Mouse (Mus musculus): ENCODE data around the gene Col1a2. TPM values are rescaled to one million over a fixed set of nuclear protein-coding genes. Genes with fewer than 3 reads are reported as not detected.
A peak's percentile ranks its signal among the peaks of the same experiment; 100 is the strongest.

Col1a2 gene
- polyA plus RNA-seq, 1 experiment, result 0.36 TPM

DNA sequence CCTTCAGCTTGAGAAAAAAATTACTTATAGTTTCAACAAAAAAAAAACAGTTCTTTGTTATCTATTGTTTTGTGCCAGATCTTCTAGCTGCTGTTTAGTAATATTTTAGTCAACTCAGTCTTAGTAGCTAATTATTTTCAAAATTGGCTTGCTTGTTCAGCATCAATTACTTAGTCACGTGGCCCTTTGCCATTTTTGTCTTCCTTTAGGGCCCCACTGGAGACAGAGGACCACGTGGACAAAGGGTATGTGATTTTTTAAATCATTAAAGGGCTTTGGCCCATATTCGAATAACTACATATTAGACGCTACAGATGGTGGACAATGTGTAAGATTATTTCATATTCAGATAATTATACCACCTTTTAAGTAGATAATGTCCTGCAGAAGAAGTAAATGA is 4.8 kb downstream of the Col1a2 start:
- H3K4me3 ChIP-seq (replicated peaks), result no peak overlapping the region
- H3K4me1 ChIP-seq, result peaks cover 13% of the 10 kb centered on the region
- H3K9me3 ChIP-seq, result no peaks in the 10 kb centered on the region
- peaks cover 9% of the 10 kb centered on the region for H3K27me3 ChIP-seq (replicated peaks)
- no peak for TF ChIP-seq GATA1 (IDR thresholded peaks at IDR 0.05; ENCODE audit: borderline replicate concordance, low read length)
- no peak for TF ChIP-seq FLI1 (IDR thresholded peaks at IDR 0.05; ENCODE audit: low read length)
- no peaks in the 10 kb centered on the region for H3K36me3 ChIP-seq (replicated peaks; ENCODE audit: low read length)

DNA sequence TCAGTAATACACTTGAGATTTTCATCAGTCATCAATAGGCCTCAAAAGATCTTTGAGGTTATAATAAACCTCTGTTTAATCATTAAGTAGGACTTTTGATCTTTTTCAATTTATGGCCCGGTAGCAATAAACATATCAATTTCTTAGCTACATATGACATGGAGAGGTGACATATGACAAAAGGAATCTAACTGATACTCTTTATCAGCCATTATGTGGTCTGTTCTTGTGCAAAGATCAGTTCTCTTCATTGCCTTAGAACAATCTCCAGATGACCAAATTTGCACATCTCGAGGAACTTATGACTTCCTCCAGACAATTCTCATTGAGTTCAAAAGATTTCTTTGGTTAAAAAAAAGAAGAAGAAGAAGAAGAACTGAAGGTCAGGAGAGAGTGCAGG is 10.1 kb downstream of the Col1a2 start:
- Histone ChIP-seq H3K4me3 (replicated peaks) (no peak overlapping the region), H3K4me1 (no peaks in the 10 kb centered on the region), H3K27me3 (replicated peaks) (no peaks in the 10 kb centered on the region), H3K9me3 (no peaks in the 10 kb centered on the region), H3K36me3 (replicated peaks; ENCODE audit: low read length) (no peaks in the 10 kb centered on the region)
- TF ChIP-seq FLI1 (IDR thresholded peaks at IDR 0.05; ENCODE audit: low read length), result no peak
- TF ChIP-seq GATA1 (IDR thresholded peaks at IDR 0.05; ENCODE audit: borderline replicate concordance, low read length), result no peak

DNA sequence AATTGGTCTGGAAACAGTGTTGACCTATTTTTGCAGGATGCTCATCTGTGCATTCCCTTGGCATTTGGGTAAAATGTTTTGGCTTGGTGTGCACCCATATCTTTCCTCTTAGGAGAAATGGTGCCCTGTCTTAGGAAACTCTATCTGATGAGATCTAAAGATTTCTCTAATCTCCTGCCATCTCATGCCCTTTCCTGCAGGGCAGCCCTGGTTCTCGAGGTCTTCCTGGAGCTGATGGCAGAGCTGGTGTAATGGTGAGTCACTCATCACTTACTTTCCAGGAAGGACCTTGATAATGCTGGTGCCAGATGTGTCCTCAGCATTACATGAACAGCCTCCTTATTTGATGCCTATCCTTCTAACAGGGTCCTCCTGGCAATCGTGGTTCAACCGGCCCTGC is 16.4 kb downstream of the Col1a2 start:
- Histone ChIP-seq H3K9me3 (no peaks in the 10 kb centered on the region), H3K27me3 (replicated peaks) (no peaks in the 10 kb centered on the region), H3K4me1 (no peaks in the 10 kb centered on the region), H3K4me3 (replicated peaks) (no peak overlapping the region), H3K36me3 (replicated peaks; ENCODE audit: low read length) (no peaks in the 10 kb centered on the region)
- no peak for TF ChIP-seq FLI1 (IDR thresholded peaks at IDR 0.05; ENCODE audit: low read length)
- no peak for TF ChIP-seq GATA1 (IDR thresholded peaks at IDR 0.05; ENCODE audit: borderline replicate concordance, low read length)

DNA sequence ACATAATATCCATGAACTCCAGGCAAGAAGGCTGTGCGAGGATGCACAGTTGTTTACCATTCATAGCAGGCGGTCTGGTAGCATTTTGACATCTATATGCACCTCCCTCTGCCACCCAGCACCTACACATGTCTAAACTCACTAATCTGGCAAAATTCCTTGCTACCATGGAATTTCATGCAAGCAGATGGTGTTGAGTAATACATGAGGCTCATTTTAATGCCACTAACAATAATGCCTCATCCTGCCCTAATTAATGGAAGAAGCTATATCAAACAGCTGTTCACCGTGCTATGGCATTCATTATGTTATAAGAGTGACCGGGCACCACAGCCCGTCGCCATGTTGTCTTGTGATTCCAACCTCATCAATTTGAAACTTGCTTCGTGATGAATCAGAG is 23.8 kb downstream of the Col1a2 start:
- H3K9me3 ChIP-seq, result no peaks in the 10 kb centered on the region
- no peak for TF ChIP-seq GATA1 (IDR thresholded peaks at IDR 0.05; ENCODE audit: borderline replicate concordance, low read length)
- no peak for TF ChIP-seq FLI1 (IDR thresholded peaks at IDR 0.05; ENCODE audit: low read length)
- peaks cover 1% of the 10 kb centered on the region for H3K27me3 ChIP-seq (replicated peaks)
- H3K36me3 ChIP-seq (replicated peaks; ENCODE audit: low read length), result no peaks in the 10 kb centered on the region
- no peaks in the 10 kb centered on the region for H3K4me1 ChIP-seq
- H3K4me3 ChIP-seq (replicated peaks), result no peak overlapping the region

DNA sequence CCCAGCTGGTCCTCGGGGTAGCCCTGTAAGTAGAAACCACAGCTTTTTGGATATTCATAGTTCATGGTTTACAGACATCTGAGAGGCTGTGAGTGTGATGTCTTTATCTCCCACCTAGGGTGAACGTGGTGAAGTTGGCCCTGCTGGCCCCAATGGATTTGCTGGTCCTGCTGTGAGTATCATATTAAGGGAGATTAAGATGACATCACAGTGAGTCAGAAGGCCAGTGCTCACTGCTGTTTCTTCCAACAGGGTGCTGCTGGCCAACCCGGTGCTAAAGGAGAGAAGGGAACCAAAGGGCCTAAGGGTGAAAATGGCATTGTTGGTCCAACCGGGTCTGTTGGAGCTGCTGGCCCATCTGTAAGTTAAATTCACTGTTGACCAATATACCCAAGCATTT is 26.4 kb downstream of the Col1a2 start:
- H3K4me1 ChIP-seq, result no peaks in the 10 kb centered on the region
- H3K27me3 ChIP-seq (replicated peaks), result peaks cover 1% of the 10 kb centered on the region
- H3K9me3 ChIP-seq, result no peaks in the 10 kb centered on the region
- no peak overlapping the region for H3K4me3 ChIP-seq (replicated peaks)
- no peaks in the 10 kb centered on the region for H3K36me3 ChIP-seq (replicated peaks; ENCODE audit: low read length)
- TF ChIP-seq FLI1 (IDR thresholded peaks at IDR 0.05; ENCODE audit: low read length), result no peak
- no peak for TF ChIP-seq GATA1 (IDR thresholded peaks at IDR 0.05; ENCODE audit: borderline replicate concordance, low read length)

DNA sequence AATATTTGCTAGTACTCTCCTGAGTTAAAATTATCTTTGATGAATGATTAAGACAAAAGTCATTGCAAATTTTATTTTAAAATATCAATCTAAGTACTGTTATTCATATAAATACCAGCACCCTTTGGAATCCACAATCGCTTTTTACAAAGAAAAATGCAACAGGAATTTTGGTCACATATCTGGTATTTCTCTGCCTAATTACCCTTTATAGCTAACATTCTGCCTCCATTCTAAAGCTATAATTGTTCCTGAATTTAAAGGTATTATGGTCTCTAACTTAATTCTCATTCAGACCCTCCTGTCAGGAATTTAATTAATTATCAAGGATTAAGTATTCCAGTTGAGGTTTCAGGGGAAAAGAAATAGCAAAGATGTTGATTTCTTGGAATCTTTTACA is 28.3 kb downstream of the Col1a2 start:
- TF ChIP-seq FLI1 (IDR thresholded peaks at IDR 0.05; ENCODE audit: low read length), result no peak
- TF ChIP-seq GATA1 (IDR thresholded peaks at IDR 0.05; ENCODE audit: borderline replicate concordance, low read length), result no peak
- Histone ChIP-seq H3K36me3 (replicated peaks; ENCODE audit: low read length) (no peaks in the 10 kb centered on the region), H3K4me1 (no peaks in the 10 kb centered on the region), H3K4me3 (replicated peaks) (no peak overlapping the region), H3K9me3 (no peaks in the 10 kb centered on the region), H3K27me3 (replicated peaks) (peaks cover 1% of the 10 kb centered on the region)

DNA sequence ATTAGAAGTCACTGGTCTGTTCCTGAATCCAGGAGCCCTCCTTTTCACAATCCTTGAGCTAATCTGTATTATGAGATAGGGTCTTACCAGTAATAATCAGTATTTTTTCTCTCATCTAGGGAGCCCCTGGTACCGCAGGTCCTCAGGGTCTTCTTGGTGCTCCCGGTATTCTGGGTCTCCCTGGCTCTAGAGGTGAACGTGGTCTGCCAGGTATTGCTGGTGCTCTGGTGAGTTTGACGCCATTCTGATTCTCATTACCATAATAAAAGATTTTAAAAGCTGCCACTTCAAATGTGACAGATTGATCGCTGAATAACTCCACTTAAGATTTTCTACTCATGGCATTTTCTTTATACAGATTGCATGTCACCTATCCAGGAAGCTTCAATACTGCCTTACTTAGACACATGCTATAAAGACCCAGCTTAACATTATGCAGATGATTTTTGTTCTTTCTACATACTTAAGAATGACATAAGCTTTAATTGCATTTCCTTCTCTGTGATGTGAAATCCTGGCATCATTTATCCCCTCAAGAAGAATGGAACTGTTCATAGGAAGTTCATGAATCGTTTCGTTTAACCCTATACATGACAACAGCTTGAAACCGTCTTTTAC is 30.0 kb downstream of the Col1a2 start:
- Histone ChIP-seq H3K9me3 (no peaks in the 10 kb centered on the region), H3K4me3 (replicated peaks) (no peak overlapping the region), H3K4me1 (no peaks in the 10 kb centered on the region), H3K36me3 (replicated peaks; ENCODE audit: low read length) (no peaks in the 10 kb centered on the region), H3K27me3 (replicated peaks) (no peaks in the 10 kb centered on the region)
- TF ChIP-seq FLI1 (IDR thresholded peaks at IDR 0.05; ENCODE audit: low read length), result no peak
- TF ChIP-seq GATA1 (IDR thresholded peaks at IDR 0.05; ENCODE audit: borderline replicate concordance, low read length), result no peak

DNA sequence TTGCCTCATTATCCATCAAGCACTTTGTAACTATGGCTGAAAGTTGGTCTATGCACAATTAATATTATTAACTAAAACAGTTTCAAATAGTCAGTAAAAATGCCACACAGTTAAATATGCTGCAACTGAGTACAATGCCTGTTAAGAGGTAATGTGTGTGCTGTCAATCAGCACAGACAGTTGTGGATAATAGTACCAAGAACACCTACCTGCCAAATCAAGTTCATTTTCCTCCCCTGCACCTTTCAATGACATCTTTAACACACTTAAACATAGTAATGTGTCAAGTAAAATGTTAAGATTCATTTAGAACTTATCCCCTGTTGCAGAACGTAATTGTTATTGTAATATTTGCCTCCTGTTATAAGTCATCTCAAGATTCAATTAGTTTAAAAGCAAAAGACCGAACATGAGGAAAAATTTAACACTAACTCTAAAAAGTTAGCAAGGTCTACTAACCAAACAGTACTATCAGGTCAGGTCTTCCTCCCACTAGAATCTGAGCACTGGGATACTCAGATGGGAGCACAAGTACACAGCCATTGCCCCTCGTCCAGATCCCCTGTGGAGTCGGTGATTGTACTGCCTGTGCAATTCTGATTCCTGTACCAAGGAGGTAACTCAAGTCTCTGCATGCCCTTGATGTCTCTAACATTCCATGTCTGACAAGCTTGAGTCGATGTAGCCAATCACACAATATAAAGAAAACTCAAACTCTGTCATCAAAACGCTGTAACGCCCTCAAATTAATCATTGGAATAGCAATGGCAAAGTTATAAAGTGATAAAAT is 37.5 kb downstream of the Col1a2 start:
- TF ChIP-seq GATA1 (IDR thresholded peaks at IDR 0.05; ENCODE audit: borderline replicate concordance, low read length) (no peak), FLI1 (IDR thresholded peaks at IDR 0.05; ENCODE audit: low read length) (no peak)
- Histone ChIP-seq H3K4me3 (replicated peaks) (no peak overlapping the region), H3K27me3 (replicated peaks) (no peaks in the 10 kb centered on the region), H3K36me3 (replicated peaks; ENCODE audit: low read length) (no peaks in the 10 kb centered on the region), H3K4me1 (peaks cover 10% of the 10 kb centered on the region), H3K9me3 (no peaks in the 10 kb centered on the region)

DNA sequence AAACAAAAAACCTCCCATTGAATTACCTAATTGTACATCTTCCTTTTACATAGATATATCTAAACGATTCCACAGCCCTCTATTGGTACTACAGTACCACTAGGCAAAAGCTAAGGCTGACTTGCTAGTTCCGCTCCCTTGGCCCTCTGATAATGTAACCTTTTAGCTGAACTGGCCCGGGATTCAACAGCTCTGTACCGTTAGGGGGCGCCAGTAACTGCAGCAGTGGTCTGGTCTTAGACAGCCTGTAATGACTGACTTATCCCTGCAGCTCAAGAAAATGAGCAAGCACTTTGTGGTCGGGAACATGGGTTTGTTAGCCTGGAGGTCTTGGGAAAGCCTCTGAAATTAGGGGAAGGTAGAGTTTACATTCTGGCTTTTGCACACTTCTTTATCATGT is 39.9 kb downstream of the Col1a2 start:
- no peak overlapping the region for H3K4me3 ChIP-seq (replicated peaks)
- TF ChIP-seq GATA1 (IDR thresholded peaks at IDR 0.05; ENCODE audit: borderline replicate concordance, low read length) (no peak), FLI1 (IDR thresholded peaks at IDR 0.05; ENCODE audit: low read length) (no peak)

DNA sequence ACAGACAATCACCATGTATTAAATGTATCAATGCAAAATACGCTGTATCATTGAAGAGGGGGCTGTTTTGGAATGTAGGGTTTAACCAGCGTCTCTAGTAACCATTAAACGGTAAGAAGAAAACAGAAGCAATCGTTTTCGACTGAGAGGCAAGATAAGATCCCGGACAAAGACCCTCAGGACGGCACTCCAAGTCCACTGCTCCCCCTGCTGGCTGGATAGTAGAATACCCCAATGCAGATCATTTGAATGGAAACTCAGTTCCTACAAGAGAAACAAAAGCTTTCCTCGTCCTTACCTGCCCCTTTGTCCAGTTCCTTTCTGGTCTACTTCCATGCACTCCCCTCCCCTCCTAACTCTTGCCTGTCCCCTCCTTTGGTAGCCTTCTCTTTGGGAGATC is 41.1 kb downstream of the Col1a2 start:
- H3K4me1 ChIP-seq, result peaks cover 10% of the 10 kb centered on the region
- no peaks in the 10 kb centered on the region for H3K9me3 ChIP-seq
- H3K36me3 ChIP-seq (replicated peaks; ENCODE audit: low read length), result no peaks in the 10 kb centered on the region
- H3K4me3 ChIP-seq (replicated peaks), result peak overlapping the region; percentile 80
- TF ChIP-seq GATA1 (IDR thresholded peaks at IDR 0.05; ENCODE audit: borderline replicate concordance, low read length) (no peak), FLI1 (IDR thresholded peaks at IDR 0.05; ENCODE audit: low read length) (no peak)
- no peaks in the 10 kb centered on the region for H3K27me3 ChIP-seq (replicated peaks)

More for the DNA sequence above, 39.9 kb downstream of the Col1a2 start:
- Histone ChIP-seq H3K9me3 (no peaks in the 10 kb centered on the region), H3K27me3 (replicated peaks) (no peaks in the 10 kb centered on the region), H3K36me3 (replicated peaks; ENCODE audit: low read length) (no peaks in the 10 kb centered on the region), H3K4me1 (peaks cover 10% of the 10 kb centered on the region)

Data from megakaryocyte, embryonic 14.5 days (primary cell).